Mouse (Mus musculus) stomach, postnatal 0 days (tissue): ENCODE measurements at regions not wholly inside any gene's neighbourhood (a gene's known extent, or its start where the extent isn't known, plus 50 kb on each side); places are given as distances from the start of the nearest gene placed in this dataset.

Experiments used
- CTCF ChIP-seq: IDR thresholded peaks from 2 replicates; pipeline ENCODE4 v1.5.1; 2016; ENCODE audit warnings: antibody characterized with exemption, low read depth, mild to moderate bottlenecking, moderate library complexity
- EP300 ChIP-seq: optimal IDR thresholded peaks from 2 replicates; pipeline ENCODE3; 2016; ENCODE audit warnings: antibody characterized with exemption

- TF ChIP-seq CTCF (no peak), EP300 (no peak)
Observed at GRCm38 (mm10) chr2:103145058-103145457, 71.6 kb downstream of the Apip start.
